ENCODE assay signal across 8 mouse cellular contexts in genomic region chr19:41206811-41207344, GRCm38 (mm10). TPM values are rescaled to one million over a fixed set of nuclear protein-coding genes. Genes with fewer than 3 reads are reported as not detected.
DNase-seq lines count a peak whose midpoint lies in the region; ATAC-seq and TF ChIP-seq lines count a peak whose summit lies in the region.

Tll2 (minus strand) TSS chr19:41206835.

- H3K36me3 ChIP-seq in heart, embryonic 14.5 days (ENCODE audit: control insufficient read depth, insufficient read depth, low read length): peaks cover 13% of the 10 kb centered on the region
- H3K36me3 ChIP-seq in kidney, embryonic 14.5 days (ENCODE audit: control insufficient read depth, insufficient read depth, low read length): 0 out of 2 replicates have a peak, but pooled peaks cover 3% of the 10 kb centered on the region
- H3K36me3 ChIP-seq in neural tube, embryonic 14.5 days (ENCODE audit: control insufficient read depth, insufficient read depth, low read length): no peaks in the 10 kb centered on the region

- H3K4me3 ChIP-seq in embryonic fibroblast, embryonic 13.5 days (ENCODE audit: insufficient read depth, low read length): peak within 1 kb of the TSS; percentile 5
- peak within 1 kb of the TSS; percentile 46 to 47 for H3K4me3 ChIP-seq in heart, embryonic 14.5 days (ENCODE audit: control insufficient read depth in 1 of 2, insufficient read depth in 1 of 2, low read depth in 1 of 2, low read length in 2 of 2)
- H3K4me3 ChIP-seq in kidney, embryonic 14.5 days (ENCODE audit: low read length): peak within 1 kb of the TSS; percentile 41
- H3K4me3 ChIP-seq in lung, adult 2 months (replicated peaks; ENCODE audit: extremely low read depth, low read depth, low read length): peak within 1 kb of the TSS; percentile 19
- peak within 1 kb of the TSS; percentile 41 for H3K4me3 ChIP-seq in neural tube, embryonic 14.5 days (ENCODE audit: low read depth, low read length)

- no peaks in the 10 kb centered on the region; the same call in 1 of the 2 replicates for H3K4me1 ChIP-seq in embryonic fibroblast, embryonic 13.5 days (ENCODE audit: control insufficient read depth, insufficient read depth, low read length)
- H3K4me1 ChIP-seq in heart, embryonic 14.5 days (ENCODE audit: control insufficient read depth in 2 of 2, insufficient read depth in 2 of 2, low read length in 2 of 2): peaks cover 7 to 15% of the 10 kb centered on the region in 2 experiments
- H3K4me1 ChIP-seq in kidney, embryonic 14.5 days (ENCODE audit: control insufficient read depth, insufficient read depth, low read length): peaks cover 18% of the 10 kb centered on the region
- H3K4me1 ChIP-seq in lung, adult 2 months (ENCODE audit: control insufficient read depth, insufficient read depth, low read length): peaks cover 7% of the 10 kb centered on the region
- H3K4me1 ChIP-seq in neural tube, embryonic 14.5 days (ENCODE audit: control insufficient read depth, insufficient read depth, low read length): peaks cover 12% of the 10 kb centered on the region

- peaks cover 39% of the 10 kb centered on the region for H3K27me3 ChIP-seq in heart, embryonic 14.5 days (ENCODE audit: control insufficient read depth, insufficient read depth, low read length)
- H3K27me3 ChIP-seq in kidney, embryonic 14.5 days (ENCODE audit: control insufficient read depth, insufficient read depth, low read length): peaks cover 28% of the 10 kb centered on the region
- H3K27me3 ChIP-seq in neural tube, embryonic 14.5 days (ENCODE audit: control insufficient read depth, insufficient read depth, low read length): peaks cover 4% of the 10 kb centered on the region; the same call in 1 of the 2 replicates

- TF ChIP-seq CTCF in embryonic fibroblast, embryonic 13.5 days (IDR thresholded peaks at IDR 0.05; ENCODE audit: borderline replicate concordance, insufficient read depth, low read length): no peak
- TF ChIP-seq CTCF in lung, adult 2 months (IDR thresholded peaks at IDR 0.05; ENCODE audit: insufficient read depth, low read length): no peak

- TF ChIP-seq POLR2A in embryonic fibroblast, embryonic 13.5 days (IDR thresholded peaks at IDR 0.05; ENCODE audit: low read depth, low read length): no peak
- TF ChIP-seq POLR2A in lung, adult 2 months (IDR thresholded peaks at IDR 0.05; ENCODE audit: borderline replicate concordance, extremely low read depth, low read depth, low read length): no peak

- under 1% methylated on average over 31 of the region's 32 CpGs for WGBS in heart, embryonic 14.5 days
- WGBS in kidney, embryonic 14.5 days: 2% methylated on average over 32 of the region's 32 CpGs
- WGBS in lung, adult 2 months: 2% methylated on average over 32 of the region's 32 CpGs
- WGBS in neural tube, embryonic 14.5 days: 1% methylated on average over 32 of the region's 32 CpGs

- H3K27ac ChIP-seq in embryonic fibroblast, embryonic 13.5 days (ENCODE audit: insufficient read depth, low read length): no peak within 1 kb of the TSS
- H3K27ac ChIP-seq in heart, embryonic 14.5 days (replicated peaks in 1 of 2; ENCODE audit: control insufficient read depth in 1 of 2, insufficient read depth in 1 of 2, low read depth in 2 of 2, low read length in 2 of 2): no peak within 1 kb of the TSS
- no peak within 1 kb of the TSS for H3K27ac ChIP-seq in kidney, embryonic 14.5 days (ENCODE audit: low read depth, low read length)
- no peak within 1 kb of the TSS for H3K27ac ChIP-seq in neural tube, embryonic 14.5 days (ENCODE audit: low read depth, low read length)

- peak; percentile 73 for ATAC-seq in heart, embryonic 14.5 days (ENCODE audit: insufficient number of reproducible peaks, insufficient read depth, low FRiP score, low read depth)
- ATAC-seq in kidney, embryonic 14.5 days (ENCODE audit: low FRiP score, low TSS enrichment): peak; percentile 94
- peak; percentile 92 for ATAC-seq in neural tube, embryonic 14.5 days (ENCODE audit: low read depth)

- peak; percentile 15 to 21 for DNase-seq in urinary bladder, adult 18-20 months (ENCODE audit: low spot score in 2 of 2)
- DNase-seq in urinary bladder, adult 2 months (ENCODE audit: low spot score): no peak
- peak; percentile 34 for DNase-seq in lung, adult 2 months
- DNase-seq in thymus, postnatal 14 days: peak; percentile 54

- H3K4me2 ChIP-seq in heart, embryonic 14.5 days (ENCODE audit: low read length): peak within 1 kb of the TSS; percentile 97
- H3K4me2 ChIP-seq in kidney, embryonic 14.5 days (replicated peaks; ENCODE audit: low read depth, low read length): peak within 1 kb of the TSS; percentile 91
- peak within 1 kb of the TSS; percentile 94 for H3K4me2 ChIP-seq in neural tube, embryonic 14.5 days (ENCODE audit: low read depth, low read length)

- no peaks in the 10 kb centered on the region for H3K9me3 ChIP-seq in heart, embryonic 14.5 days (ENCODE audit: control insufficient read depth, low read length)
- no peaks in the 10 kb centered on the region for H3K9me3 ChIP-seq in kidney, embryonic 14.5 days (ENCODE audit: control insufficient read depth, low read length)
- no peaks in the 10 kb centered on the region for H3K9me3 ChIP-seq in neural tube, embryonic 14.5 days (ENCODE audit: control insufficient read depth, low read length)

- H3K9ac ChIP-seq in heart, embryonic 14.5 days (ENCODE audit: low read length): peak within 1 kb of the TSS; percentile 65
- peak within 1 kb of the TSS; percentile 45; the same call in 1 of the 2 replicates for H3K9ac ChIP-seq in kidney, embryonic 14.5 days (ENCODE audit: low read depth, low read length)
- H3K9ac ChIP-seq in neural tube, embryonic 14.5 days (replicated peaks; ENCODE audit: low read depth, low read length): peak within 1 kb of the TSS; percentile 55

RNA-seq across cellular contexts. Expression of gene Tll2, which starts in this region (rescaled TPM):
- polyA plus RNA-seq in urinary bladder, adult 2 months (2012; rRNA removed): 0.09 and 0.18 TPM in 2 replicates
- polyA plus RNA-seq in embryonic fibroblast, embryonic 13.5 days (2011; ENCODE audit: insufficient read length, low read depth, missing spikeins): not detected in 2 replicates
- polyA plus RNA-seq in heart, embryonic 14.5 days (2014; fragmentation: Nextera tagmentation; extraction: Ambion mirVana): 0.18 TPM in 1 of 2 replicates, not detected in the other
- polyA plus RNA-seq in kidney, embryonic 14.5 days (2014; fragmentation: Nextera tagmentation; extraction: Ambion mirVana): not detected in 2 replicates
- 0.03 and 0.21 TPM in 2 replicates for polyA plus RNA-seq in lung, adult 2 months (2012; rRNA removed)
- polyA plus RNA-seq in neural tube, embryonic 14.5 days (2014; fragmentation: Nextera tagmentation; extraction: Ambion mirVana): 1.4 and 2.2 TPM in 2 replicates

Comparison
In these comparisons a context has a peak if more than half of its experiments do, and no peak if none do; other contexts are left out.
1. Peak in ATAC-seq, H3K4me3 ChIP-seq, H3K9ac ChIP-seq and H3K4me2 ChIP-seq in heart, embryonic 14.5 days; RNA of the gene not detected or under 1 TPM.
2. Peak in ATAC-seq, H3K4me3 ChIP-seq, H3K9ac ChIP-seq and H3K4me2 ChIP-seq in kidney, embryonic 14.5 days; RNA of the gene not detected or under 1 TPM.
3. Peak in DNase-seq and H3K4me3 ChIP-seq in lung, adult 2 months; RNA of the gene not detected or under 1 TPM.